Mouse (Mus musculus) lung, adult 2 months (tissue): ENCODE data around the gene Tspo. TPM values are rescaled to one million over a fixed set of nuclear protein-coding genes. Genes with fewer than 3 reads are reported as not detected.
A peak's percentile ranks its signal among the peaks of the same experiment; 100 is the strongest.

Source experiments
- DNase-seq: peaks from one replicate; pipeline ENCODE4 v3.0.0; 2022
- H3K4me1 ChIP-seq: fragments of 200-500 bp; 2 replicates; pipeline ENCODE4 v1.6.1; 2011; ENCODE audit warnings: low read length; ENCODE audit not compliant: control insufficient read depth, insufficient read depth
- H3K4me3 ChIP-seq: fragments of 200-500 bp; replicated peaks from 2 replicates; pipeline ENCODE3; 2011; ENCODE audit warnings: low read depth, mild to moderate bottlenecking, control low read depth, low read length; ENCODE audit errors: extremely low read depth
- CTCF ChIP-seq: fragments of 200-500 bp; IDR thresholded peaks from 2 replicates; pipeline ENCODE4 v1.5.1; 2011; ENCODE audit warnings: mild to moderate bottlenecking, low read length, control low read depth; ENCODE audit not compliant: insufficient read depth
- POLR2A ChIP-seq: fragments of 200-500 bp; IDR thresholded peaks from 2 replicates; pipeline ENCODE4 v1.6.1; 2011; ENCODE audit warnings: low read depth, mild to moderate bottlenecking, control low read depth, low read length, borderline replicate concordance; ENCODE audit errors: extremely low read depth
- WGBS: fragments of 180-500 bp; shearing (Covaris S2); methylation state at CpG from one replicate; pipeline ENCODE4 v1.1.7; 2018; 5-methylcytosine and 5-hydroxymethylcytosine counted together
- polyA plus RNA-seq: library from polyadenylated mRNA; depleted of rRNA; stranded (reverse); fragments of >200 nt; gene quantifications from 2 replicates; pipeline ENCODE4 v1.2.3, GENCODE M21; 2012

The Tspo gene
- polyA plus RNA-seq, 1 experiment, result 396 TPM

- WGBS, result 42% methylated on average over 5 of the region's 5 CpGs
- Histone ChIP-seq H3K4me1 (peaks cover 20% of the 10 kb centered on the region), H3K4me3 (no peak overlapping the region)
- TF ChIP-seq CTCF (no peak), POLR2A (0 out of 2 replicates have a peak, but pooled peaks have one; percentile 4)
- DNase-seq, result no peak
These were observed 2.6 kb downstream of the Tspo start for GRCm38 (mm10) chr15:83566006-83566405.

GRCm38 (mm10) chr15:83567728-83568127 is 4.3 kb downstream of the Tspo start:
- DNase-seq, result no peak
- no peak for TF ChIP-seq POLR2A
- TF ChIP-seq CTCF, result no peak
- WGBS, result 90% methylated on average over 3 of the region's 3 CpGs

DNA sequence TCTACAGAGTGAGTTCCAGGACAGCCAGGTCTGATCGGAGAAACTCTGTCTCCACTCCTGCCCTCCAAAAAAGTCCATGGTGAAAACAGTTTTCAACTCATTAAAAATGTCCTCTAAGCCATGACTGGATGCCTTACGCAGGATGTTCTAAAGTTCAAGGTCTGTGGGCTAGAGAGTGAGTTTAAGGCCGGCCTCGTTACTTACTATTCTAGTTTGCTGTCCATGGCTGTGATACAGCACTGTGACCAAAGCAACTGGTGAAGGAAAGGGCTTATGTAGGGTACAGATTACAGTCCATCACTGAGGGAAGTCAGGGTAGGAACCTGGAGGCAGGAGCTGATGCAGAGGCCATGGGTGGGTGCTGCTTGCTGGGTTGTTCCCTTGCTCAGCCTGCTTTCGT is 5.2 kb downstream of the Tspo start:
- TF ChIP-seq CTCF (no peak), POLR2A (no peak)
- no peak for DNase-seq
- WGBS, result 96% methylated on average over 5 of the region's 5 CpGs
- Histone ChIP-seq H3K4me3 (no peak overlapping the region), H3K4me1 (peaks cover 17% of the 10 kb centered on the region)

More at GRCm38 (mm10) chr15:83567728-83568127, 4.3 kb downstream of the Tspo start:
- Histone ChIP-seq H3K4me3 (no peak overlapping the region), H3K4me1 (peaks cover 17% of the 10 kb centered on the region)

GRCm38 (mm10) chr15:83569682-83570081 is 6.3 kb downstream of the Tspo start:
- H3K4me3 ChIP-seq, result no peak overlapping the region
- peaks cover 14% of the 10 kb centered on the region for H3K4me1 ChIP-seq
- 58% methylated on average over 11 of the region's 11 CpGs for WGBS
- no peak for DNase-seq
- TF ChIP-seq CTCF, result no peak
- no peak for TF ChIP-seq POLR2A

DNA sequence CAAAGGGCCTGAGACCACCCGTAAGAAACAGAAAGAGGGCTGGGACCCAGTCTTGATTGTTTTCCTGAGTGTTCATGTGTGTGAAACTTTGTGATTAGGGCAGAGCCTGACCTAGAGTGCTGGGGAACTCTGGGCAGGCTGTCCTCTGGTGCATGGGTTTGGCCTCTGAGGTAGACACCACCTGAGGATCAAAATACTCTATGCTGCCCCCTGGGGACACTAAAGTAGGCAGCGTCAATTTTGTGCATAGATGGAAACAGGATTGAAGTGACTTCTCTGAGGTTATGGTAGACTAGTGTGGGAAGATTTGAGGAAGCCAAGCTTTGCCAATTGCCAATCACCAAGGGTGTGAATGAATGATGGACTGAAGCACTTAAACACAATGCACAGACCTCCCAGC is 7.2 kb downstream of the Tspo start:
- H3K4me3 ChIP-seq, result no peak overlapping the region
- TF ChIP-seq CTCF (no peak), POLR2A (no peak)
- DNase-seq, result no peak
- H3K4me1 ChIP-seq, result peaks cover 11% of the 10 kb centered on the region
- 60% methylated on average over 2 of the region's 2 CpGs for WGBS

DNA sequence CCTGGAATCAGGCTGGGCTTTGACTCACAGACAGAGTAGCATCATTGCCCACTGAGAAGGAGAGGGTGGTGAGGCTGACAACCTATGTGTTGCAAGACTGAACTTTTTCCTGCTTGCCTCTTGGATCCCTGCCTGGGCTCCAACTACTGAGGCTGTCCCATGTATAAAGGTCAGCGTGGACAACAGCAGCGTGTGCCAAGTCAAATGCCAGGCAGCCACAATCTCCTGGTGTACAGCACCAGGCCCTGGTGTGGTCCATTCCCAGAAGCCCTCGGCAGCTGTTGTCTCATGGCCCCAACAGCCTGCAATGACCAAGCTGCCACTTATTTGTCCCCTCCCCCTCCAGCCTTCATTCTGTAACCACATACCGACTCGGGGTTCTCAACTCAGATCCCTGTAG is 8.2 kb downstream of the Tspo start:
- no peak for DNase-seq
- WGBS, result 66% methylated on average over 5 of the region's 5 CpGs
- peaks cover 10% of the 10 kb centered on the region for H3K4me1 ChIP-seq
- no peak for TF ChIP-seq CTCF
- TF ChIP-seq POLR2A, result no peak
- no peak overlapping the region for H3K4me3 ChIP-seq

DNA sequence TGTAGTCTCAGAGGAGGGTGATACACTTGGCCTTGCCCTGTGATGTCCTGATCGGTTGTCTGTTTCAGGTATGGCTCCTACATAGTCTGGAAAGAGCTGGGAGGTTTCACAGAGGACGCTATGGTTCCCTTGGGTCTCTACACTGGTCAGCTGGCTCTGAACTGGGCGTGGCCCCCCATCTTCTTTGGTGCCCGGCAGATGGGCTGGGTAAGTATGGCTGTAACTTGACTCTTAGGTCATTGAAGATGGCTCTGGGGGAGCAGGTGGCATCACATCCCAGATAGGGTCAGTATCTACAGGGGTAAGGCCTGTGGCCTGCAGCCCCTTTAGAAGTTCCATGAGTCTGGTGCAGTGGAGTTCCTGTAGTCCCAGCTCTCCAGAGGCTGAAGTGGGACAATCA is 8.7 kb downstream of the Tspo start:
- Histone ChIP-seq H3K4me1 (peaks cover 10% of the 10 kb centered on the region), H3K4me3 (no peak overlapping the region)
- no peak for TF ChIP-seq CTCF
- TF ChIP-seq POLR2A, result no peak
- DNase-seq, result no peak
- WGBS, result 84% methylated on average over 4 of the region's 4 CpGs

DNA sequence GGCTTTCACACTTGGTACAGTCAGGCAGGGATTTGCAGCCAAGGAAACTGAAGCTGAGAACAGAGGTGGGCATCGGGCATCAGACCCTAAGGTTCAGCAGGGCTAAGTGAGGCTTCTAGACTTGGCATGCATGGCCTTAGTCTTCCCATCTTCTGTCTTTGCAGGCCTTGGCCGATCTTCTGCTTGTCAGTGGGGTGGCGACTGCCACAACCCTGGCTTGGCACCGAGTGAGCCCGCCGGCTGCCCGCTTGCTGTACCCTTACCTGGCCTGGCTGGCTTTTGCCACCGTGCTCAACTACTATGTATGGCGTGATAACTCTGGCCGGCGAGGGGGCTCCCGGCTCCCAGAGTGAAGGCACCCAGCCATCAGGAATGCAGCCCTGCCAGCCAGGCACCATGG is 10.2 kb downstream of the Tspo start:
- Histone ChIP-seq H3K4me1 (peaks cover 5% of the 10 kb centered on the region; the same call in 1 of the 2 replicates), H3K4me3 (no peak overlapping the region)
- TF ChIP-seq CTCF, result no peak
- no peak for DNase-seq
- WGBS, result 95% methylated on average over 12 of the region's 12 CpGs

DNA sequence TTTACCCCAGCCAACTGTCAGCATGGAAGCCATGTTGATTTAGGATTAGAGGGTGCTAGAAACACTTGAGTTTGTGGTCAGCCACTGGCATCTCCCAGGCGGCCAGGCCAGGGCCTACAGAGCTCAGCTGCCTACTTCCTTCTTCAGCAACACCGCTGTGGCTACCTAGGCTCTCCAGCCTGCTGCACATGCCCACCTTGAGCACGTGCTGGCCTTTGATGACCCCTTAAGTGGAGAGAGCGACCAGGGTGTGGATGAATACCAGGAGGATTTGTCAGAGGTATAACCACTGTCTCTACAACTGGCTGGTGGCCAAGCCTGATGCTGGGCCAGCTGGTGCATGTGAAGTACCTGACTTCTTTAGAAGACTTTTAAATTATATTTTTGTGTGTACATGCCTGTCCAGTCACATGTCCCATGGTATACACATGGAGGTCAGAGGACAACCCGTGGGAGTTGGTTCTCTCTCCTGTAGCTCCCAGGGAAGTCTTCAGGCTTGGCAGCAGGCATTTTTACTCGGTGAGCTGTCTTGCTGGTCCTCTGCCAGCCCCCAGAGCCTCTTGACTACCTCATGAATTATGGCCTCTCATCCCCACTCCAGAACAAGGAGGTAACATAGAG is 11.4 kb downstream of the Tspo start:
- peak; percentile 73 for DNase-seq
- TF ChIP-seq CTCF (no peak), POLR2A (no peak)
- 57% methylated on average over 6 of the region's 6 CpGs for WGBS

DNA sequence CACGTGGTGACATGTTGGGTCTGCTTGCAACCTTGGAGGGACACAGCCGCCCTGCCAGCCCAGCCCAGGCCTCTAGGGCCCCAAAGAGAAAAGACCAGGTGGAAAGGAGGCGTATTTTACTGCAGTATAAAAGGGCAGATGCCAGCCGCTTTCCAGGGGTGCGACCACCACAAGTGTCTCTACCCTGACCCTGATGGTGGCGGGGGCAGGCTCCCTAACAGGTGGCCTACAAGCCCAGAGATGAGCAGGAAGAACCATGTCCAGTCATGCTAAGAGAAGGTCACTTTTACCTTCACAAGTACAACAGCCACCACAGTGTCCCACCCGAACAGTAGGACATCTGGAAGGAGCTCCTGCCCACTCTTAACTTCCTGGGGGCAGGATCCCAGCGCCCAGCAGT is 12.2 kb downstream of the Tspo start:
- H3K4me1 ChIP-seq, result peaks cover 5% of the 10 kb centered on the region; the same call in 1 of the 2 replicates
- DNase-seq, result no peak
- TF ChIP-seq CTCF, result no peak
- no peak for TF ChIP-seq POLR2A
- 88% methylated on average over 8 of the region's 8 CpGs for WGBS
- no peak overlapping the region for H3K4me3 ChIP-seq

More for the DNA sequence above, 11.4 kb downstream of the Tspo start:
- Histone ChIP-seq H3K4me1 (peaks cover 5% of the 10 kb centered on the region; the same call in 1 of the 2 replicates), H3K4me3 (no peak overlapping the region)
